ENCODE assay signal across 17 mouse cellular contexts in the genomic region with DNA sequence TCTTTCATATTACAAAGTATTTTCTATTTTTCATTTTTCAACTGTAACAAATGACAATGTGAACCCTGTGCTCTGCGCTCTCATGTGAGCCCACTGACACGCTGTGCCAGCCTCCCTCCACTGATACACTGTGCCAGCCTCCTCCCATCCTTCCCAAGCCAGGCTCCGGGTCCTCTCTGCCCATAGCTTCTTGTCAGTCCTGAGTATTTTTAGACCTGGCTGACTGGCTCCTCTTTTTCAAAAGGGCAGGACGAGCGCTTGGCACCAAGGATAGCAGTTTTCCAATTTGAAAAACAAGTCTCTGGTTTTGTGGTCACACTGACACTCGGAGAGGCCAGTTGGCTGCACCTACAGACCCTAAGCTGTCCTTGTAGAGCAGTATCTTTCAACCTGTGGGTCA.
DNase-seq lines count a peak whose midpoint lies in the region; ATAC-seq and TF ChIP-seq lines count a peak whose summit lies in the region.
"Had no signal": no experiment of that assay in that cellular context is flagged by ENCODE, and none has a peak within 500 bp of the region (broad histone marks: within the 10 kb centered on the region; RNA-seq: fewer than 3 reads in every experiment).

No protein-coding gene starts in this region.

- no peak overlapping the region for H3K4me3 ChIP-seq in forebrain, postnatal 0 days (ENCODE audit: low read depth, low read length)
- H3K4me3 ChIP-seq in midbrain, postnatal 0 days (ENCODE audit: low read depth, low read length) = no peak overlapping the region
- H3K4me3 ChIP-seq: embryonic facial prominence, embryonic 12.5 days; forebrain, embryonic 15.5 days; hindbrain, embryonic 13.5 days; intestine, embryonic 15.5 days; neural tube, embryonic 13.5 days had no signal

- no peak overlapping the region for H3K27ac ChIP-seq in forebrain, postnatal 0 days (ENCODE audit: low read depth, low read length)
- H3K27ac ChIP-seq in midbrain, postnatal 0 days (ENCODE audit: low read depth, low read length) = no peak overlapping the region
- H3K27ac ChIP-seq: embryonic facial prominence, embryonic 12.5 days; forebrain, embryonic 15.5 days; hindbrain, embryonic 13.5 days; intestine, embryonic 15.5 days; neural tube, embryonic 13.5 days had no signal

- H3K4me2 ChIP-seq in forebrain, postnatal 0 days (ENCODE audit: low read depth) = no peak overlapping the region
- no peak overlapping the region for H3K4me2 ChIP-seq in midbrain, postnatal 0 days (ENCODE audit: low read depth, low read length, poor library complexity, severe bottlenecking)
- H3K4me2 ChIP-seq: embryonic facial prominence, embryonic 12.5 days; forebrain, embryonic 15.5 days; hindbrain, embryonic 13.5 days; intestine, embryonic 15.5 days; neural tube, embryonic 13.5 days had no signal

- WGBS in forebrain, postnatal 0 days = 81% methylated on average over 6 of the region's 6 CpGs
- WGBS in midbrain, postnatal 0 days = 83% methylated on average over 6 of the region's 6 CpGs

- H3K9ac ChIP-seq in forebrain, postnatal 0 days = no peak overlapping the region
- no peak overlapping the region for H3K9ac ChIP-seq in midbrain, postnatal 0 days (replicated peaks; ENCODE audit: low read length, poor library complexity, severe bottlenecking)
- H3K9ac ChIP-seq: embryonic facial prominence, embryonic 12.5 days; forebrain, embryonic 15.5 days; hindbrain, embryonic 13.5 days; intestine, embryonic 15.5 days; neural tube, embryonic 13.5 days had no signal

- H3K9me3 ChIP-seq in forebrain, postnatal 0 days (ENCODE audit: low read length) = no peaks in the 10 kb centered on the region
- no peaks in the 10 kb centered on the region for H3K9me3 ChIP-seq in midbrain, postnatal 0 days (ENCODE audit: low read length)
- H3K9me3 ChIP-seq: embryonic facial prominence, embryonic 12.5 days; forebrain, embryonic 15.5 days; hindbrain, embryonic 13.5 days; intestine, embryonic 15.5 days had no signal

- no peak for TF ChIP-seq CTCF in forebrain, postnatal 0 days (IDR thresholded peaks at IDR 0.05; ENCODE audit: low read depth)
- no peak for TF ChIP-seq CTCF in midbrain, postnatal 0 days (IDR thresholded peaks at IDR 0.05)

- H3K36me3 ChIP-seq in forebrain, postnatal 0 days (ENCODE audit: insufficient read depth) = no peaks in the 10 kb centered on the region
- H3K36me3 ChIP-seq in midbrain, postnatal 0 days (ENCODE audit: insufficient read depth, low read length) = no peaks in the 10 kb centered on the region
- H3K36me3 ChIP-seq: embryonic facial prominence, embryonic 12.5 days; forebrain, embryonic 15.5 days; hindbrain, embryonic 13.5 days; intestine, embryonic 15.5 days; neural tube, embryonic 13.5 days had no signal

- no peaks in the 10 kb centered on the region for H3K4me1 ChIP-seq in forebrain, postnatal 0 days (ENCODE audit: insufficient read depth)
- no peaks in the 10 kb centered on the region for H3K4me1 ChIP-seq in midbrain, postnatal 0 days (ENCODE audit: insufficient read depth, low read length)
- H3K4me1 ChIP-seq: embryonic facial prominence, embryonic 12.5 days; forebrain, embryonic 15.5 days; hindbrain, embryonic 13.5 days; intestine, embryonic 15.5 days; neural tube, embryonic 13.5 days had no signal

- ATAC-seq in forebrain, postnatal 0 days = no peak
- no peak for ATAC-seq in midbrain, postnatal 0 days (ENCODE audit: low FRiP score)
- ATAC-seq: forebrain, embryonic 15.5 days; intestine, embryonic 15.5 days had no signal

- peak; percentile 20 for DNase-seq in cerebellum, adult 11 months
- peak; percentile 48 to 59 for DNase-seq in cerebellum, adult 18-20 months
- peak; percentile 62 for DNase-seq in cerebellum, postnatal 36 days
- peak; percentile 61 to 67 for DNase-seq in heart, adult 9 months (ENCODE audit: low spot score in 2 of 2)
- DNase-seq in forebrain, postnatal 0 days = no peak
- DNase-seq in adrenal gland, postnatal 14 days = no peak
- no peak for DNase-seq in neural tube, embryonic 10.5 days (ENCODE audit: extremely low spot score, low spot score)
- no peak for DNase-seq in midbrain, postnatal 0 days (ENCODE audit: low spot score)
- DNase-seq: layer of hippocampus, postnatal 36 days; left cerebral cortex, postnatal 4 days; lung, adult 18-20 months; right cerebral cortex, postnatal 14 days had no signal

- H3K27me3 ChIP-seq in forebrain, postnatal 0 days (ENCODE audit: insufficient read depth, low read length) = no peaks in the 10 kb centered on the region
- H3K27me3 ChIP-seq in midbrain, postnatal 0 days (ENCODE audit: insufficient read depth, low read length) = no peaks in the 10 kb centered on the region
- H3K27me3 ChIP-seq: embryonic facial prominence, embryonic 12.5 days; forebrain, embryonic 15.5 days; hindbrain, embryonic 13.5 days; intestine, embryonic 15.5 days; neural tube, embryonic 13.5 days had no signal

Comparison
In these comparisons a context has a peak if more than half of its experiments do, and no peak if none do; other contexts are left out.
1. DNase-seq: peak in cerebellum, adult 11 months (single experiment), cerebellum, adult 18-20 months (2 of 2), cerebellum, postnatal 36 days (2 of 2) and heart, adult 9 months (2 of 2); none in forebrain, postnatal 0 days (single experiment), adrenal gland, postnatal 14 days (single experiment), neural tube, embryonic 10.5 days (single experiment) and midbrain, postnatal 0 days (single experiment).